Mouse (Mus musculus): ENCODE measurements around the gene Kcnd3.

DNA sequence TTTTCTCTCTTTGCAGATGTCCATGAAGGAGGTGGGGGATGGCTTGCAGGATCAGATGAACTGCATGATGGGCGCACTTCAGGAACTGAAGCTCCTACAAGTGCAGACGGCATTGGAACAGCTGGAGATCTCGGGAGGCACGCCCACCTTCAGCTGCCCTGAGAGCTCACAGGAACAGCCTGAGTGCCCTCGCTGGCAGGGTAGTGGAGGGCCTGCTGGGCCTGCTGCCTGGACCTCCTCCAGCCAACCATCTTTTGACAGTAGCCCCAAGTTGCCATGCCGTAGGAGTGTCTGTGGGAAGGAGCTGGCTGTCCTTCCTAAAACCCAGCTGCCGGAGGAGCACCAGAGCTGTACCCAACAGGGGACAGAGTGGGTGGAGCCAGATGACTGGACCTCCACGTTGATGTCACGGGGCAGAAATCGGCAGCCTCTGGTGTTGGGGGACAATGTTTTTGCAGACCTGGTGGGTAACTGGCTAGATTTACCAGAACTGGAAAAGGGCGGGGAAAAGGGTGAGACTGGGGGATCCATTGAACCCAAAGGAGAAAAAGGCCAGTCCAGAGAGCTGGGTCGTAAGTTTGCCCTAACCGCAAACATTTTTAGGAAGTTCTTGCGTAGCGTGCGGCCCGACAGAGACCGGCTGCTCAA is 264.3 kb downstream of the Kcnd3 start:
- TF ChIP-seq CTCF (IDR thresholded peaks at IDR 0.05; ENCODE audit: low read depth) (no peak), EP300 (IDR thresholded peaks at IDR 0.05; ENCODE audit: low read depth) (no peak)
